Mouse (Mus musculus): Measurements from ENCODE around the gene Olfr160.

Olfr160 gene

GRCm38 (mm10) chr9:37659413-37659812, 56.6 kb downstream of the Olfr160 start:
- in situ Hi-C loops (cut with MboI; ENCODE audit: low pct_unique_long_range_greater_than_20kb in 1 of 2, low sequenced_read_pairs in 2 of 2, unreplicated experiment in 1 of 2), result no loop called here
